Mouse (Mus musculus) activated CD4-positive, CD25-positive, alpha-beta regulatory T cell, adult 4 months (primary cell): ENCODE results near the gene Hpcal1. TPM values are rescaled to one million over a fixed set of nuclear protein-coding genes. Genes with fewer than 3 reads are reported as not detected.

ENCODE experiments used
- ATAC-seq: one replicate; pipeline ENCODE4 v1.8.0; 2017
- polyA plus RNA-seq, 2 experiments: library from polyadenylated mRNA; unstranded; fragments of 100-300 nt; shearing (Covaris generic); gene quantifications; one replicate each; pipeline ENCODE4 v1.2.1; 2017

The Hpcal1 gene
- polyA plus RNA-seq, 2 experiments from 2014 or later: 59.7 to 63.6 TPM

DNA sequence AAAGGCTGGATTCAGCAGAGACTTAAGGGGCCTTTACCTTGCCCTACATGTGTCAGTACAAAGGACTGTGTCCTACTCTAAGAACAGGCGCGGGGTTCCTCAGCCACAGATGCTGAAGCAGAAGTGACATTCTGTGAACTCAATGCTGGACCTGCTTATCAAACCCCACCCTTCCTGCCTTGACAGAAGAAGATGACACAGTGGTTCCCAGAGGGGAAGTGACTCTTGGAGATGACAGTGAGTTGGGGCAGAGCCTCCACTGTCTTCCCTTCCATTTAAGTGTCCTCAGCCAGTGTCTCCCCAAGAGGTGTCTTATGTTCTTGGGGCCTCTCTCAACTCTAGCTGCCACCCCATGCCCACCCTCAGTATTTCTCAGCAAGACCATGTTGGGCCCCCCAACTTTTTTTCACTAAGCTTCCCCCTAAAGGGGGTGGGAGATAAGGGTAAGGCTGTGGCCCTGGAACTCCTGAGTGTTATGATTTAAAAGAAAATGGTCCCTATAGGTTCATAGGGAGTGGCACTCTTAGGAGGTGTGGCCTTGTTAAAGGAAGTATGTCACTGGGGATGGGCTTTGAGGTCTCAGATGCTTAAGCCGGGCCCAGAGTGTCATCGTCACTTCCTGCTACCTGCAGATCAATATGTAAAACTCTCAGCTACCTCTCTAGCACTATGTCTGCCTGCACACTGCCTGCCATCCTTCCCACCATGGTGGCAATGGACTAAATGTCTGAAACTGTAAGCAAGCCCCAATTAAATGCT is 25.2 kb downstream of the Hpcal1 start:
- peak; percentile 72 for ATAC-seq

DNA sequence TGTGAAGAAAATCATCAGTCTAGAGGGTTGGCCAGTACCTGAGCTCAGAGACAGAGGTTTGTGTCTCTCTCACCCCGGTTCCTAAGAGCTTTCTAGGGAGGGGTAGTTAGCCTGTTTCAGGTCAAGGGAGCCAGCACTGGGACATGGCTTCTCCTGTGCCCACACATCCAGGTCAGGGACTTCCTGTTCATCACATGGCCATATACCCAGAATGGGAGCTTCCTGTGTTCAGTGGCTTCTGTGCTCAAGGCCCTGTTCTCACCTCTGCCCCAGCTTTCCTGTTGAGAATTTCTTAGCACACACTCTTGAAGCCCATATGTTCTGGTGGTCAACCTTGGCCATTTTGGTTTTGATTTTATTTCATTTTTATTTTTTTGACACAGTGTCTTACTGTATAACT is 26.6 kb downstream of the Hpcal1 start:
- peak; percentile 57 for ATAC-seq

DNA sequence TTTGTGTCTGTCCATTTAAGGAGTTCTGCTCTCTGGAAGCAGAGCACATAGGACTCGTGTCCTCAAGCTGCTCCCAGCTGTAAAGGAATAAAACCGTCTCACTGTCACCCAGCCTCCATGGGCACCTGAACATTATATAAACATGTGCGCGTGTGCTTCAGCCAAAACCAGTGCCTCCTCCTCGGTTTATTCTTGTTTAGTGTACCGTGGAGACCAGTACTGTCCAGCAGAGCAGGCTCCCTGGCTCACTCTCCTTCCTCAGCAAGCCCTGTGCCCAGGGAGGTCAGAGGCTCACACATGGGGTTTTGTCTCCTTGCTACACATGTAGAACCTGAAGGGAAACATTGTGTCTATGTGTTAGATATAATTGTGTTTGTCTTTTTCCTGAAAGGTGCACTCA is 27.5 kb downstream of the Hpcal1 start:
- ATAC-seq: no peak

DNA sequence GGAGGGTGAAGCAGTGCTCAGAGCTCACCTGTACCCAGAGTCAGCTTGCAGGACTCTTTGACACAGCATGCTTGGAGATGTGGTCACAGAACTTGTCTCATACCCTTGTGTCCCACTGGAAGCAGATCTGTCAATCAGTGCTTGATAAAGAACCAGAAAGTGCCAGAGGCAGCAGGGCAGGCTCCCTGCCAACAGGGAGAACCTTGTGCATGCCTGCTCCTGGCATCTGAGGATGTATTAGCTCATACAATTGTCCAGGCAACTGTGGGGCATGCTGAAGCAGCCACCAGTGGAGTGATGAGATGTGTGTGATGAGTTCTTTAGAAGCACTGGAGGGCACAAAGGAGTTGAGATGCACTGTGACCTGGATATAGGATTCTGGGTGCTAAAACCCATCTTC is 30.4 kb downstream of the Hpcal1 start:
- no peak for ATAC-seq

DNA sequence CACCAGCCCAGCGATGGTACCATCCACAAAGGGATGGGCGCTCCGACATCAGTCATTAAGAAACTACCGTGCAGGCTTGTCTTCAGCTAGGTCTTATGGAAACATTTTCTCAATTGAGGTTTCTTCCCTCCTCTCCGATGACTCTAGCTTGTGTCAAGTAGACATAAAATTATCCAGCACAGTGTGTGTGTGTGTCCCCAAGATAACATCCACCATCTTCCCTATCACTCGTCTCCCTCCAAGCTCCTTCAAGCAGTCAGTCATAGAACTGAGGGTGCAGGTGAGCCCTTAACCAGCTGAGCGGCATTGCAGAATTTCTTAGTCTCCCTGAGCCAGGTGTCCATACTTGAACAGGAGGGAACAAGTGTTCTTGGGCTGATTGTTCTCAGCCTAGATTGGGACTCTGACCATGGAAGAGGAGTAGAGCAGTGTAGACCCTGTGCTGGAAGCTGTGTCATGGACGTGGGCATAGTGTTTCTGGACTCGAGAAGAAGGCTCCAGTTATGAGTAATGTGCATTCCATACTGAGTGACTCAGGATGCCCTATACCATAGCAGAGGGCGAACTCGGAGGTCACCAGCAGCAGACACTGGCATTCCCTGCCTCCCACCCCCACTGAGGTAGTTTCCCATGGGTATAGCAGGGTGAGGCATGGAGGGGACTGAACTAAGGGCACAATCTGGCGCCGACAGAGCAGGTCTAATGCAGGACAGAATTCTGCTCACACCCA is 32.0 kb downstream of the Hpcal1 start:
- ATAC-seq: no peak

DNA sequence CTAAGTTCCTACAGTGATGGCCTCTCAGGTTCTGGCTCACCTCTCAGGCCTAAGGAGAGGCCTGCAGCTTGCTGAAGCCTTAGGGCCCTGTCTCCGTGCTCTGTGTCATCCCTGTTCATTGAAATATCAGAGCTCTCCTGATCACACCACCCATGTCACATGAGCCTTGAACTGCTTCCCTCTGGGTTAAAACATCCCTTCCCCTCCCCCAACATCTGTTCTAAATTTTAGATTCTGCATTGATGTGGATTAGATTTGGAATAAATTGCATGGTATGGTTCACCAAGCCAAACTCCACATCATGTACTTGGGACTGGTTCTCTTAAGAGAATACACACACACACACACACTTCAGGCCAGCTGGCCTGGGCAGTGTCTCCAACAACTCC is 32.5 kb downstream of the Hpcal1 start:
- ATAC-seq: no peak

DNA sequence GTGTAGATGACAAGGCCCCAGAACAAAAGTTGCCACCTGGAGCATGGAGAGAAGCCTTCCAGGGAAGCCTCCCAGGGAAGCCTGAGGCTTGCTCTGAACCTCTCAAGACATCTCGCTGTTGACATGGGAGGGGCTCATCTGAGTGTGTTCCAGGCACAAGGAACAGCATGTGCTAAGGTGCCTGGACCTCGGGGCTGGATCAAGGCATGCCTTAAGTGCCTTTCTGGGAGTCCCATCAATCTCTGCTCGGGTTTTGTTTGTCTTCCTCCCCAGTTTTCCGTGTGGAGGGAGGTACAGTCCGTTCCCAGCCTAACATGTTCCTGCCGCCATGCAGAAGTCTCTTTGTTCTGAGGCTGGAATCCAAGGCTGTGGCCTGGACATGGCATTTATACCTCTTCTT is 33.3 kb downstream of the Hpcal1 start:
- ATAC-seq: no peak

DNA sequence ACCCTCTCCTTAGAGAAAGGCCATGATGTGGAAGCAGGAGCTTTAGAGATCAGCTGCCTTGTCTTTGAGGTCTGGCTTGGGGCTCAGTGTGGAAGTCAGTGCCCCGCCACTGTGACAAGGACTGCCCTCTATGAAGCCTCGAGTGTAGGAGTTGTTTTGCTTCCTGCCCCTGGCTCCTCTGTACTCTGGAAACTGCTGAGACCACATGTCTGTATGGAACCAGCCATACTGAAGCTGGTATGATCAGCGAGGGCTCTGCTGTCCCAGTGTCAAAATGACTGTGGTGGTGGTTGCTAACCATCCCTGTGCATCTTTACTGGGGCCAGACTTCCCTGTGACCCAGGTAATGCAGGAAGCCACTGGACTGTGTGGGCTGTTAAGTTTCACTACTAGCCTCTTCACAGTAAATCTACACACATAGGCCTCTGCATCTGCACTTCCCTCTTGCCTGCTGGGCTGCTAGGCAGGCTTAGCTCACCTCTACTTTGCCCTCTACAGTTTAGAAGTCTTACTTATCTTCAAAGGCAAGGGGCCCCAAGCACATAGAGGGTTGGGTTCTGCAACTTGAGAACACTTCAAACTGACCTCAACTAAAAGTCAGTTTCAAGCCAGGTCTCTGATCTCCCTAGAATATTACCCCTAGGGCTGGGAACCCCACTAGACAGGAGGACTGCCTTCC is 33.9 kb downstream of the Hpcal1 start:
- ATAC-seq: peak; percentile 70

DNA sequence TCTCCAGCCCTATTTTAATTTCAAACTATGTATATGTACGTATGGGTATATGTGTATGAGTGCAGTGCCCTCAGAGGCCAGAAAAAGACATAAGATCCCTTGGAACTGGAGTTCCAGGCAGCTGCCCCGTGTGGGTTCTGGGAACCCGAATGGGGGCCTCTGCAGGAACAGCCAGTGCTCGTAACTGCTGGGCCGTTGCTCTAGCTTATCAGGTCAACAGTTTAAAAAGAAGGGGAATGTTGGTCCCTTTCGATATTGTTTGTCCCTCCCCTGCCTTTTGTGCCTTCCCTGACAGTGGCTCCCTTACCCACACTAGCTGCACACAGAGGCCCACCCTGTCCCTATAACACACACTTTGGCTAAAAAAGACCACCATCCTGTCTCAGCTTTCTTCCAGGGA is 34.9 kb downstream of the Hpcal1 start:
- no peak for ATAC-seq

DNA sequence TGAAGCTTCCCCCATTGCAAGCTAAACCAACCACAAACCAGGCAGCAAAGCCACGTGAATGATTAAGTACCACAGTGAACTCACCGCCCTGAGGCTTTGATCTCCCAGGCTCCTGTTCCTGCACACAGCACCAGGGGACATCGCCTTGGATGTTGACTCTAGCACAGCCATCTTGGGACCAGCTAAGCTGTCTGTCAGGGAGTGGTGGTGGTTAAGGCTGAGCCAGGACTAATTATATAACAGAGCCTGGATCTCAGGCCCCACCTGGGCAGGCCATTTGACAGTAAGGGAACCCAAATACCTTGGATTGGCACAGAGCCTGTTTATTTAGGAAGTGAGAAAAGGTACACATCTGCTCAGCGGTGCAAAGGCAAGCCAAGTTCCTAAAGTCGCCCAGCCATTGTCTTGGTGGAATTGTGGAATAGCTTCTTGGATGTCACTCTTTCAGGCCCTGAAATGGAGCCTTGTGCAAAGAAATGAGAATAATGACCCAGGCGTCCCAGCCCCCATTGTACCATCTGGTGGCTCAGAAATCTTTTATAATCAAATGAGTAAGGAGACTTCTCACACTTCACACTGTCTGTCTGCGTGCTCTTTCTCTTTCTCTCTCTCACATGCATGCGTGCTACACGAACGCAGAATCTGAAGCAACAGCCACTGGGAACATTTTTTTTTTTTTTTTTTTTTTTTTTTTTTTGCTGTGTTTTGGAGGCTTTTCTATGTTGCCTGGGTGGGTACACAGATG is 36.1 kb downstream of the Hpcal1 start:
- peak; percentile 62 for ATAC-seq

DNA sequence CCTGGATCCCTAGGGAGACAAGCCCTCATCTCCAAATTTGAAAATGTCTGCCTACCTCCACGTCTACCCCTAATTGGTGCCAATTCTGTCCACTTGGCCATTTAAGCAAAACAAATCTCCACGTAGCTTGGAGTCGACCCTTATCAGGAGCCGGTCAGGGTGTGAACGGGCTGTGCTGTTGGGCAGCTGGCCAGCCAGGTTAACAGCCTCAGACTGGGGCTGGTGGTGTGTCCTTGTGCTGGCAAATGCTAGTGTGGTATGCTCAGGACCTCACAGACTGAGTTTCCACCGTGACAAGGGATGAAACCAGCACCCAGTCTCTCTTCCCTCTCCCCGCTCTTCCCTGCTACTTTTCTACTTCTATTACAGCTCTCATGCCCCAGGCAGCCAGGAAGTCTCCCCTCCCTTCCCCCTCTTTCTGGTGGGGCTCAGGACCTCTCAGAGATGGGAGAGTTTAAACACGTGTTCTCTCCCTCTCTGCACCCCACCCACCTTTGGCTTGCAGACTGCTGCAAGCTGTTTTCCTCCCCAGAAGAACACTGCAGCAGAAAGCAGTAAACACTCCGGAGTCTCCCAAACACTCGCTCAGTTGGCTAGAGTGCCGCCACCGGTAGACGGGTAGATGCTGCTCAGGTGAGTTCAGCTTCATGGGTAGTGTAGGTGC is 37.2 kb downstream of the Hpcal1 start:
- no peak for ATAC-seq

DNA sequence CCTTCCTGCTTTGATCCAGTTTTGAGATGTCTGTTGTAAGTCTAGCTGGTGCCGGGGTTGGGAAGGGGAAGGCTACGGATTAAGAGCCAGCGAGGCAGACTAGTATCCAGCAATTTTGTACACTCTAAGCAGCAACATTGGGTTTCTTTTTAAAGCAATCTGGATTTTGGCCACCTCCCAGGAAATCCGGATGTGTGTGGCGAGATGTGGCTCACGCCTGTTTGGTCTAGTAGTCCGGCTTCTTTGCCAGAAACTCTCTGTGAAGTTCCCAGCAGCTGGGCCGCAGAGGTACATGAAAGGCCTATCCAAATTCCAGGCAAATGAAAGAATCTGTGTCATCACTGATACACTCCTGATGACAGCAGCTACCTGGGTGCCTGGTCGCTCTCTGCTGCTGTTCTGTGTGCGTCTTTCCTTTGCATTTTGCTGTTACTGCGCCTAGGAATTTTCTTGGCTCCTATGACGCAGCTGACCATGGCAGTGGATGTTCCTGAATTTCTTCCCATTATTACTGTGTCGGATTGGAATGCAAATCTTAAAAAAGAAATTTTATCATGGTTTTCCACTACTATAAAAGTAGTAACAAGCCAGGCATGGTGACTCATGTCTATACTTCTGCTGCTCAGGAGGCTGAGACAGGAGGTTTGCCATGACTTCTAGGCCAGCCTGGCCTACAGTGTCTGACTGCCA is 38.7 kb downstream of the Hpcal1 start:
- ATAC-seq: no peak

DNA sequence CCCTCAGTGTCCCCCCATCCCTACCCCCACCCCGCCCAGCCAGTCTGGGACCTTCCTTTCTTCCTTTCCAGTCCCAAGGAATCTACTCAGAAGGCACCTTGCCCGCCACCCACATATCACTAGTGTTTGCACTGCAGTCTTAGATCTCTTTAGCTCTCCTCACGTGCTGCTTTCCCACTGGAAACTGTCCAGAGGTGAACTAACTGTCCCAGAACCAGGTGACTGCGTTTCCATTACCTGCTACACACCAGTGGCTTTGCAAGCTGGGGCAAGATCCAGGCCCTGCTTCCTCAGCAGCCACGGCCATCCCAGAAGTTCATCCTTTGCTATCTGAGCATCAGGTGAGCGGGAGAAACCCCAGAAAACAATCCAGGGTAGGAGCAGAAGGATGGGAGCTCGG is 41.4 kb downstream of the Hpcal1 start:
- no peak for ATAC-seq

DNA sequence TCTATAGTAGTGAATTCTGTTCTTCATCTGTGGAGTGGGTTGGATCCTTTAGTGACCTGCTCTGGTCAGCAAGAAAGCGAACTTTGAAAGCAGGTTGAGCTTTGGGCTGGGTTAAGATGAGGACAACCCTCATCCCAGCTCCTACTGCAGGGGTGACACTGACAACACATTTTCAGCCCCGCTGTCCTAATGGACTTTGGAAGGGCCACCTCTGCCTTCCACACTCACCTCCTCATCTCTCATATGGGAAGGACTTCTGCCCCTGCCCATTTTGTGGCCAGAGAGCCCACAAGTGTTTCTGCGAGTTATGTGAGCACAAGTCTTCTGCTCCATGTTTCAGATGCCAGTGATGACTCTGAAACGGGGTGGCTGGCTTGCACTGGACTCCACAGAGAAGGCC is 41.9 kb downstream of the Hpcal1 start:
- ATAC-seq: no peak

DNA sequence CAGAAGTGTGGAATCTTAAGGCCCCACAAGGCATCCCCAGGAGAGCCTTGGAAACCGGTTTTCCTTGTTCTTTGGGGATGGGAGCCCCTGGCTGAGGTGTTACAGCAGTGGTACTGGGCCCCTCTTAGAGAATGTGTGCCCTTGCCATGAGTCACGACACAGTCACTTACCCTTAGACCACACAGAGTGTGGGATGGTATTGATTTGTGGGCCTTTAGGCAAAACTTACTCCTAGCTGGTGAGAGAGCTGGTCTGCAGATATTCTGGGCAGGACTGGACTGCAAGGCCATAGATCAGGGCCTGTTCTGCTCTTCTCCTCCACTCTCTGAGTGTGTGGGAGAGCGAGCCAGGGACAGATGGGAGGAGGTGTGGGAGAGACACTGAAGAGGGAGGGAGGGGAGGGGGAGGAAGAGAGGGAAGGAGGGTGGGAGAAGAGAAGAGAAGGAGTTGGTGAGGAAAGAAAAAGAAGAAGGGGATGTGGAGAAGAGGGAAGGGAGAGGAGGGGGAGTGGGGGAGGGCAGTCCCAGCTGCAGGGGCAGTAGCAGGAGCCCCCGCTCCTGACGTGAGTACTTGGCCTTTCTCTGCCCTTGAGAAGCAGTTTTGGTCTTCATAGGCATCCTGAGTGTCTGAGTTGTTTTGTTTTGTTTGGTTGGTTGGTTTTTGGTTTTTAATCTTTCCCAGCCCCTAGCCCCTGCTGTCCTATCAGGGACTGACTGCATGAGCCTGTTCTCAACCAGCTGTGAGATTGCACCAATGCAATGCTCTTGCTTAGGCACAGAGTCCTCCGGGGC is 42.7 kb downstream of the Hpcal1 start:
- no peak for ATAC-seq

DNA sequence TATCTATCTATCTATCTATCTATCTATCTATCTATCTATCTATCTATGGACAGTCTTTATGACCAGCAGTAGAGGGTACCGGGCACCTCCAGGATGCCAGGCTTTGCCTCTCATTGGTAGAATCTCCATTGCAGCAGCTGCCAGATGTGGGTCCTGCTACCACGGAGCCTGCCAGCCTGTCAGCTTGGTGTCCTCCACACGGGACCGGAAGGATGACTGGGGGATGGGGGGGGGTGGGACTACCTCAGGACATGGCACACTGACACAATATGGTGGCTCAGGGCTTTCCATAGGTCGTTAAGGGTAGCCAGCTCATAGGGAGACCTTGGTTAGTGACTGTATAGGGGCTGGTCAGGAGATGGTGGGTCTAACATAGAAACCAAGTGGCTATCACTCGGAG is 45.7 kb downstream of the Hpcal1 start:
- peak; percentile 43 for ATAC-seq

DNA sequence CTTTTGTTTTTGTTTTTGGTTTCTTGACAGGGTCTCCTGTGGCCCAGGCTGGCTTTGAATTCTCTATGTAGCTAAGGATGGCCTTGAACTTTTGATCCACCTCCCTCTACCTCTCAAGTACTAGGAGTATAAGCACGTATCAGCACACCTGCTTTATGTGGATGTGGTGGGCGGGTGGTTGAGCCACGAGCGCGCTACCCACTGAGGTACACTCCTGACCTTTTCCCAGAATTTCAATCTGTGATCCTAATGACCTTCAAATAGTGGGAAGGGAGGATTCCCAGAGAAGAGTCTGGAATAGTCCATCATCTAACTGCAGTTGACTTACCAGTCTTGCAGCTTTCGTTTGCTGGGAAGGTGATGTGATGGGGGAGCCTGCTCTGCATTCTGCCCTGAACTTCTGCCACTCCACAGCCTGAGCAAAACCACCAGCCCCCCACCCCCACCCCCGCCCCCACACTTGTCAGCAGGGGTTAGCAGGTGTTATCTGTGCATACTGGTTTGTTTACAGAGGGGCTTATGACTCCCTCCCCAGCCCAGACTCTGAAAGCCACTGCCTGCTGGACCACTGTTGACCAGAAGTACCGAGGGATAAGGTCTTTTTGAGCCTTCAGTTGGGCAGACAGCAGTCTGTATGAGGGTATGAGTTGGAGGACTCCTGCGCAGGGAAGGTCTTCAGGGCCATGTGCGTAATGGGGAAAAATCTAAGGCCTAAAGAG is 46.4 kb downstream of the Hpcal1 start:
- no peak for ATAC-seq

DNA sequence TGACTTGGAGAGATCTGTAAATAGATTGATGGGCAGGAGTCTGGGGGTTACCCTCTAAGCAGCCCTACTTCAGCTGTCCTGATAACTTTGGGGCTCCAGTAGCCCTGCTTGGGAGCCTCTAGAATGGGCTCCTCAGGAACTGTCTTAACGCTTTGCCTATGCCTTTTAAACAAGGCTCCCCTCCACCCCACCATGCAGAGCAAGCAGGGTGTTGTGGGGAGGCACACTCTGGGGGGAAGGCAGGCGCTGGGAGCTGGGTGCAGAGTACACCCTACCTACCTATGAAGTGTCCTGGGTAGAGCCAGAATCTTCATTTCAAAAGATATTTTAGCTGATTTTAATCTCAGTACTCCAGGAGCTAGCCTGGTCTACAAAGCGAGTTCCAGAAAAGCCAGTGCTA is 47.2 kb downstream of the Hpcal1 start:
- no peak for ATAC-seq

DNA sequence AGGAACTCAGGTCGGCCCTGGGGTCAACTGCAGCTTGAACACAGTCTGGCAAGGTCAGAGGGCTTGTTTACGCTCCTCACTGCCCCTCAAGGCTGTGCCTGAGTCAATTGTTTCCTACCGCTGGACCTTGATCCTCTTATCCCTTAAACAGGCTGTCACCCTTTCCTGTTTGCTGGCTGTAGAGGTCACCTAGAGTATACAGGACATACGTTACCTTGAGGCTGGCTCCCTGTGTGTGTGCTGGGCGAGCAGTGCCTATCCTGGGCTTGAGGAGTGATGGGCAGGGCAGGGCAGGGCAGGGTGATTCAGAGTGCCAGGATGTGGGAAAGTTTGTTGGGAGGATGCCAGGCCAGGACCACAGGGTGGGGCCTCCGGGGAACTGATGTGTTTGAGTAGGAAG is 47.8 kb downstream of the Hpcal1 start:
- no peak for ATAC-seq

DNA sequence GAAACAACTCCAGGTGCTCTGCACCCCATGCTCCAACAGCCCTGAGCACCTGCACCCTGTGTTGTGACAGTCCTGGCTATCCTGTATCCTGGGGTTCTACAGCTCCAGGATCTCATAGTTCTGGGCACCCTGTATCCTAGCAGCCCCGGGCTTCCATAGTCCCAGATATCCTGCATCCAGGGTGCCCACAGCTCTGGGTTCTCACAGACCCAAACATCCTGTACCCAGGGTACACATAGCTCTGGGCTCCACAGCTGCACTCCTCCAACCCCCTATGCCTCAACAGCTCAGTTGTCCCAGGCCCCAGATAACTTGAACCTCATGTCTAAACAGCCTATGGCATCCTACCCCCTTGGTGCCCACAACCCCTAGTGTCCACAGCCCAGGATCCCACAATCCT is 49.6 kb downstream of the Hpcal1 start:
- ATAC-seq: no peak
